Mouse (Mus musculus) liver, adult 2 months (tissue): ENCODE measurements at regions not wholly inside any gene's neighbourhood (a gene's known extent, or its start where the extent isn't known, plus 50 kb on each side); places are given as distances from the start of the nearest gene placed in this dataset.

Source experiments
- DNase-seq: peaks from one replicate; pipeline ENCODE4 v3.0.0-alpha.2; 2011; ENCODE audit warnings: low read depth, low spot score; ENCODE audit errors: extremely low read depth
- H3K27ac ChIP-seq: fragments of 200-500 bp; replicated peaks from 2 replicates; pipeline ENCODE4 v1.5.1; 2012; ENCODE audit warnings: low read depth, mild to moderate bottlenecking, control low read depth, inconsistent platforms, low read length; ENCODE audit not compliant: insufficient read depth
- H3K27me3 ChIP-seq: fragments of 200-500 bp; 2 replicates; pipeline ENCODE4 v1.6.1; 2012; ENCODE audit warnings: mild to moderate bottlenecking, moderate library complexity, low read length, inconsistent platforms; ENCODE audit not compliant: control insufficient read depth, insufficient read depth
- H3K36me3 ChIP-seq: fragments of 200-500 bp; 2 replicates; pipeline ENCODE4 v1.6.1; 2012; ENCODE audit warnings: low read length, inconsistent platforms; ENCODE audit not compliant: control insufficient read depth, insufficient read depth
- H3K4me1 ChIP-seq: fragments of 200-500 bp; 2 replicates; pipeline ENCODE4 v1.6.1; 2011; ENCODE audit warnings: low read length; ENCODE audit not compliant: control insufficient read depth, insufficient read depth
- H3K4me3 ChIP-seq: fragments of 200-500 bp; 2 replicates; pipeline ENCODE4 v1.5.1; 2011; ENCODE audit warnings: low read depth, mild to moderate bottlenecking, control low read depth, low read length, moderate library complexity; ENCODE audit not compliant: insufficient read depth
- H3K79me2 ChIP-seq: fragments of 200-500 bp; 2 replicates; pipeline ENCODE4 v1.6.1; 2012; ENCODE audit warnings: inconsistent platforms, mild to moderate bottlenecking, low read length, moderate library complexity; ENCODE audit not compliant: control insufficient read depth, insufficient read depth
- H3K9ac ChIP-seq: fragments of 200-500 bp; 2 replicates; pipeline ENCODE4 v1.6.1; 2012; ENCODE audit warnings: low read depth, mild to moderate bottlenecking, control low read depth, inconsistent platforms, low read length
- CTCF ChIP-seq: fragments of 200-500 bp; IDR thresholded peaks from 2 replicates; pipeline ENCODE4 v1.5.1; 2011; ENCODE audit warnings: low read depth, low read length, control low read depth
- POLR2A ChIP-seq: fragments of 200-500 bp; IDR thresholded peaks from 2 replicates; pipeline ENCODE4 v1.6.1; 2011; ENCODE audit warnings: low read length, control low read depth; ENCODE audit not compliant: insufficient read depth; ENCODE audit errors: extremely low read depth
- WGBS: fragments of 180-500 bp; shearing (Covaris S2); methylation state at CpG from one replicate; pipeline ENCODE4 v1.1.7; 2018; 5-methylcytosine and 5-hydroxymethylcytosine counted together

GRCm38 (mm10) chr4:142306076-142306475, 66.9 kb upstream of the Kazn start:
- Histone ChIP-seq H3K79me2 (no peaks in the 10 kb centered on the region), H3K27me3 (no peaks in the 10 kb centered on the region), H3K4me1 (no peaks in the 10 kb centered on the region), H3K27ac (no peak overlapping the region), H3K4me3 (no peak overlapping the region), H3K9ac (no peak overlapping the region), H3K36me3 (no peaks in the 10 kb centered on the region)
- no peak for DNase-seq
- 80% methylated on average over 14 of the region's 14 CpGs for WGBS
- TF ChIP-seq CTCF (no peak), POLR2A (no peak)

GRCm38 (mm10) chr4:142303374-142304020, 64.3 kb upstream of the Kazn start:
- Histone ChIP-seq H3K27me3 (no peaks in the 10 kb centered on the region), H3K9ac (no peak overlapping the region), H3K36me3 (no peaks in the 10 kb centered on the region), H3K79me2 (no peaks in the 10 kb centered on the region), H3K4me3 (no peak overlapping the region), H3K27ac (no peak overlapping the region), H3K4me1 (no peaks in the 10 kb centered on the region)
- no peak for DNase-seq
- TF ChIP-seq CTCF (no peak), POLR2A (no peak)
- WGBS, result 75% methylated on average over 10 of the region's 10 CpGs

- no peak overlapping the region for H3K9ac ChIP-seq
- DNase-seq, result no peak
- no peaks in the 10 kb centered on the region for H3K36me3 ChIP-seq
- H3K4me3 ChIP-seq, result no peak overlapping the region
- H3K4me1 ChIP-seq, result no peaks in the 10 kb centered on the region
- H3K27ac ChIP-seq, result no peak overlapping the region
- TF ChIP-seq CTCF (no peak), POLR2A (no peak)
- 65% methylated on average over 2 of the region's 2 CpGs for WGBS
- H3K79me2 ChIP-seq, result no peaks in the 10 kb centered on the region
- no peaks in the 10 kb centered on the region for H3K27me3 ChIP-seq
These were observed 63.5 kb upstream of the Kazn start for GRCm38 (mm10) chr4:142302724-142303120.

GRCm38 (mm10) chr4:142302041-142302723, 63.0 kb upstream of the Kazn start:
- WGBS, result 49% methylated on average over 8 of the region's 8 CpGs
- no peak for TF ChIP-seq POLR2A
- H3K27me3 ChIP-seq, result no peaks in the 10 kb centered on the region
- H3K79me2 ChIP-seq, result no peaks in the 10 kb centered on the region
- DNase-seq, result no peak
- H3K4me1 ChIP-seq, result no peaks in the 10 kb centered on the region
- no peak overlapping the region for H3K27ac ChIP-seq
- no peaks in the 10 kb centered on the region for H3K36me3 ChIP-seq
- H3K4me3 ChIP-seq, result no peak overlapping the region
- H3K9ac ChIP-seq, result no peak overlapping the region

- TF ChIP-seq CTCF, result no peak
- no peak for TF ChIP-seq POLR2A
- Histone ChIP-seq H3K27ac (no peak overlapping the region), H3K79me2 (no peaks in the 10 kb centered on the region), H3K36me3 (no peaks in the 10 kb centered on the region), H3K4me3 (no peak overlapping the region), H3K9ac (no peak overlapping the region), H3K4me1 (no peaks in the 10 kb centered on the region), H3K27me3 (no peaks in the 10 kb centered on the region)
- WGBS, result 77% methylated on average over 10 of the region's 10 CpGs
- DNase-seq, result no peak
These were observed 59.7 kb upstream of the Kazn start for GRCm38 (mm10) chr4:142298770-142299337.

- TF ChIP-seq CTCF (no peak), POLR2A (no peak)
- Histone ChIP-seq H3K36me3 (no peaks in the 10 kb centered on the region), H3K4me3 (no peak overlapping the region), H3K9ac (no peak overlapping the region), H3K79me2 (no peaks in the 10 kb centered on the region), H3K27me3 (no peaks in the 10 kb centered on the region), H3K27ac (no peak overlapping the region), H3K4me1 (no peaks in the 10 kb centered on the region)
- no peak for DNase-seq
- 86% methylated on average over 7 of the region's 7 CpGs for WGBS
These were observed 53.6 kb upstream of the Kazn start for GRCm38 (mm10) chr4:142292760-142293159.
